Mouse (Mus musculus): ENCODE data around the gene Tprn.
"Not testable (repeated sequence)": the region's sequence is repeated elsewhere in the genome, so short reads cannot be mapped to it uniquely, and the experiment has no call there.

DNA sequence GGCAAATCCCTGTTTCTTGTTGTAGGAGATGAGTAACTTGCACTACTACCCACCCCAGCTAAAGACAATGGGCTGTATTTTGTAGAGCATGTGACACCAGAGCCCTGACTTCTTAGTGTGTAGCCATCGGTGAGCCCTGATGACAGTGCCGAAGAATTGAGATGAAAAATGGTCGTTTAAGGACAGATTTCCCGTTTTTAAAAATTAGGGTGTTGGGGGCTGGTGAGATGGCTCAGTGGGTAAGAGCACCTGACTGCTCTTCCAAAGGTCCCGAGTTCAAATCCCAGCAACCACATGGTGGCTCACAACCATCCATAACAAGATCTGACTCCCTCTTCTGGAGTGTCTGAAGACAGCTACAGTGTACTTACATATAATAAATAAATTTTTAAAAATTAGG lies 5.2 kb upstream of the Tprn start:
- TF ChIP-seq CTCF (IDR thresholded peaks at IDR 0.05; ENCODE audit: low read depth, low read length); POLR2AphosphoS5 (IDR thresholded peaks at IDR 0.05; ENCODE audit: insufficient replicate concordance, low read depth, low read length); GATA1 (IDR thresholded peaks at IDR 0.05; ENCODE audit: borderline replicate concordance, low read length); TAL1 (conservative IDR thresholded peaks at IDR 0.05; ENCODE audit: low read depth, low read length); GATA2 (IDR thresholded peaks at IDR 0.05; ENCODE audit: borderline replicate concordance, low read depth, low read length): not testable (repeated sequence)

All from G1E (cell line).